Mouse (Mus musculus) cortical plate, adult 2 months (tissue): Measurements from ENCODE around the gene C1qtnf3.

Experiments
- CTCF ChIP-seq: fragments of 200-500 bp; IDR thresholded peaks from 2 replicates; pipeline ENCODE4 v1.5.1; 2011; ENCODE audit warnings: mild to moderate bottlenecking, control low read depth, low read length; ENCODE audit not compliant: insufficient read depth; ENCODE audit errors: extremely low read depth
- POLR2A ChIP-seq: fragments of 200-500 bp; IDR thresholded peaks from 2 replicates; pipeline ENCODE4 v1.6.1; 2011; ENCODE audit warnings: mild to moderate bottlenecking, low read length, control low read depth; ENCODE audit not compliant: insufficient read depth; ENCODE audit errors: extremely low read depth

DNA sequence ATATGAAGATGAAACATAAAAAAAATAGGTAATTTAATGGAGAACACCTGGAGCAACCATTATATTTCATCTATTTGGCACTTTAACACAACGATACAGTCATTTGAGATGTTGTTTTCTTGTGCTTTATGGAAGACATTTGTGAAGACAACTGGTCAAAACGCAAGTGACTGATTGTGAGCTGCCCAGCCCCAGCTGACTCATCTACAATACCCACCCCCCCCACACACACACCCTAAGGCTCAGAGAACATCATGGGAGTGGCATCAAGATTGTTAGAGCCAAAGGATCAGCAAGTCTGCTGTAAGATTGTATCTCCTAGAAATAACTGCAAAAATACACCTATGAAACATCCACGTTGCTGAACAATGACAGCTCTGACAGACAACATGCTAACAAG, 17.3 kb downstream of the C1qtnf3 start:
- no peak for TF ChIP-seq CTCF
- no peak for TF ChIP-seq POLR2A
